Mouse (Mus musculus) adrenal gland, adult 8-10 months (tissue): ENCODE results near the gene Fgf14. TPM values are rescaled to one million over a fixed set of nuclear protein-coding genes. Genes with fewer than 3 reads are reported as not detected.
"Not testable (repeated sequence)": the region's sequence is repeated elsewhere in the genome, so short reads cannot be mapped to it uniquely, and the experiment has no call there.

Experiments used
- DNase-seq: peaks from one replicate; pipeline ENCODE4 v3.0.0; 2022
- total RNA-seq, 4 experiments: library from RNA; stranded (reverse); gene quantifications; 2 replicates each; pipeline ENCODE4 v1.2.4; 2022

Gene Fgf14
- total RNA-seq: 1 to 10 TPM; 1.1 to 2.9 (median 1.6) TPM

DNA sequence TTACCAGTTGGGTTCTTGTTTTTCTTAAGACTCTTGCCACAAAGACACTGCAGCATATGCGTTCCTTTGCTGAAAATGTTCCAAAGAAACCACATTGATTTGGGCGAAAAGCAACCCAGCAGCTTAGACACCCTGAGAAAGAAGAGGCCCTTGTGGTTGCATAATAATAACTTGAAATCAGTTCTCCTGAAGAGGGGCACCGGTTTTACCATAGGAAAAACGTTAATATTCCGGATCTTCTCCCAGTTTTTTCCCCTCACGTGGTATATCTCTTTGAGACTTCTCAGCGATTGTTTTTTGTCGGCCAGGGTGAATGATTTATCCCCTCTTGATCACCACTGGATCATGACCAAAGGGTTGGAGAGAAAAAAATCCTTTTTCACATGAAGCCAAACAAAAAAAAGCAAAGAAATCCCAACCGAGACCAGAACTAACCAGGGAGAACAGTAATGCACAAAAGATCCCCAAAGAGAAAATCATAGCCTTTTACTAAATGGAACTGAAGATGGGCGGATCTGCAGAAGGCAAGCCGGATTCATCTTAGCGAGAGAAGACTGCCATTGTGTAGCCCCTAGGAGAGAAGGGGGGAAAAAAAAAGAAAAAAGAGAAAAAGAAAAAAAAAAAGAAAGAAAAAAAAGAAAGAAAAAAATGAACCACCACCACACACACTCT, at the start of gene Fgf14:
Fgf14 (minus strand) TSS at position 622 of the 672 bp plus-strand sequence.
- no peak for DNase-seq

DNA sequence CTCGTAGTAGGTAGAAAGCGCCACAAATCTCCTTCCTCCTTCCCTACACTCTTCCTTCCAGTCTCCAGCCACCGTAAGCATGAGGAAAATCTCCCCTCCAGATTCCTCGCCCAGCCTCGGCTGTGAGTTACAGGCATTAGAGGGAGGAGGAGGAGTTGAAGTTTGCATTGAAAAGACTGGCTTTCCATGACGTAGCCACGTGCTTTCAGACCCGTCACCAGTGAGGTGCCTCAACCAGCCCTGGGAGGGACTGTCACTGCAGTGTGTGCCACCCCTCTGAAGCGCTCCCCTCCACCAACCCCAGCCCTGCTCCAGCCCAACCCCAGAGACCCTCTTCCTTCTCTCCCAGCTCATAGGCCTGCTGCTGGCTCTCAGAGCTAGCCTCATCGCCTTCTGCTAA, 452 bp upstream of the Fgf14 start:
- DNase-seq: no peak

DNA sequence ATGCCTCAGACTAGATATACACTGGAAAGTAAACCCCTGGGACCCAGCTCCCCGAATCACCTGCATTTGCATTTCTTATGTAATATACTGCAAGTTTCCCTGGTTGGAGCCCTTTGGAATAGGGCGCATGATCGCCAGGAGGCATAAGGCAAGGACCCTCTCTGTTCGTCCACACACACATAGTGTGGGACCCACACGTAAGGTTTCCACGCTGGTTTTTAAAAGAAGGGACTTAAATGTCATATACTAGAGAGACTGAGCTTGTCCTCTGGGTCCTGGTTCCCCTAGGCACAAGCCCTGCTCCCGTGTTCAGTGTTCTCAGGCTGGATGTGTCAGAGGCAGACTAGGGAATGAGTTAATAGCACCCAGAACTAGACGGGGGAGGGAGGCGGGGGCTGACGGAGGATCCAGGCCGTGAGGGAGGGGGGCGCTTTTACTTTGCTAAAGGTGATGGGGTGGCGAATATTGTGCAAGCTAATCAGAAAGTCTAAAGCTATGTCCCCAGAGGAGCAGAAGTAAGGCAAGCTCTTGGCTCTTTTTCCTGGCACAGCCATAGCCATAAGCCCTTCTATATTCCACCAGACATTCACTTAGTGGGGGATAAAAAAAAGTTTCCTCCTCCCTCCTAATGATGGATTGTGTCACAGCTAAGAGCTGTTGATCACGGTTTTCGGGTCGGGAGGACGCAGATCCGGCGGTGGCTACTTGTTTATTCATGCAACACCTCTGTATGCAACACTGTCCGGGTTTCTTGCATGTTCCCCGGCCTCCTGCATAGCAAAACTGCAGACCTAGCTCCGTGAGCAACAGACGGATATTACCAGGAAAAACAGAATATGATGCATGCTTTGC, 1.0 kb downstream of the Fgf14 start:
- DNase-seq: no peak

DNA sequence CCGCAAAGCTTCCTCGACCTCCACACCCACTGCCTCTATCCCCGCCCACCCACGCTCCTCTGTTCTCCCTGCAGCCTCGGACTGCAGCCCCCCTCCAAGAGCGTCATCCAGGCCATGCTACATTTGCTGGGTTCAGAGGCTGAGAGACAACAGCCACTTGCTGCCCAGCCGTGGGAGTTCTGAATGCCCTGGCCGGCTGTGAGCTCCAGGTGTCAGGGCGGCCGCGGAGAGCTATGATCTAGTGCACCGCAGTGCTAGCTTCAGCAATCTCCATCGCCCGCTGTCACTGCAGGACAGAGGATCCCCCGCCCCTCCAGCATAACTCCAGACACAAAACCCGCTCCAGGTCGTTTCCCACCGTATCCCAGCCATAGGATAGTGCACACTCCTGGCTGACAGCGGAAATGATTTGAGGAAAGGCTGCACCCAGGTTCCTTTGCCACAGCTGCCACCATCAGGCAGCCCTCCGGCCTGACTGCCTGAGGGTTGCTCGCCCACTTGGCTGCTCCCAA, 1.7 kb downstream of the Fgf14 start:
- no peak for DNase-seq

DNA sequence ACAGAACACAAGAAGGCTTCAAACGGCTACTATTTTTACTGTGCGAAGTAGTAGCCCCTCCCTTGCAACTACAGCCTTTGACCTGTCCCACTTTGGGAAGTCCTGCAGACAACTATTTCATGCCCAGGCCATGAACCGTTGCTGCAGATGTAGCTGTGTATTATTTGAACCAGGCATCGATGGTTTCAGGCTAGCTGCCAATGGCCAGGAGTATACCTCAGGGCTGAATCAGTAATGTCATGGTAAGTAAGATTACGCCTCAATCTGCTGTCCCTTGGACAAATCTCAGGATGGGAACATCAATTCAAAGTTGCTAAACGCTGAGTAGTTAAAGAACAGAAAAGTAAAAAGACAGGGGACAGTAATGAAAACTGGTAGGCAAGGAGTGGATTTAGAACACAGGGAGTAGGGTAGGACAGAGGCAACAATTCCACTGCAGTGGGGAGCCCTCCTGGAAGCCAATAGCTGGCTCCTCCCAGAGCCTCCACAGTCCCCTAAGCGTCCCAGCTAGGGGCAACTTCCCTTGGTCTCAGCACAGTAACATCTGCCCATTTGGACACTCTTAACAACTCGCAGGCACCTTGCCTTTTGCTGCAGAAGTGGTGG, 2.3 kb downstream of the Fgf14 start:
- no peak for DNase-seq

DNA sequence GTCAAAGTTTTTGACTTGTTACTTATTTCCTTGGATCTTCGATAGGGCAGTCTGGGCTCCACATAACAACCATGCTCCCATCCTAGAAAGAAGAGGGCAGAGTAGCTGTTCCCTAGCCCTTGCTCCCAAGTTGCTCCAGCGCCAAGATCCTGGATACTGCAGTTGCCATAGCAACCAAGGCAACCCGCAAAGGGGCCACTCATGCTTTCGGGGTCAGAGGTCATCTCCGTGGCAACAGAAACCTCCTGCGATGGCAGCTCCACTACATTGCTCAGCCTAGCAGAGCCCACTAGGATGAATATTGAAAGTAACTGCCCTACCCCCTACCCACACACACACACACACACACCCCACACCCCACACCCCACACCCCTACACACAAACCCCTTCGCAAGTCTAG, 7.2 kb downstream of the Fgf14 start:
- DNase-seq: no peak

DNA sequence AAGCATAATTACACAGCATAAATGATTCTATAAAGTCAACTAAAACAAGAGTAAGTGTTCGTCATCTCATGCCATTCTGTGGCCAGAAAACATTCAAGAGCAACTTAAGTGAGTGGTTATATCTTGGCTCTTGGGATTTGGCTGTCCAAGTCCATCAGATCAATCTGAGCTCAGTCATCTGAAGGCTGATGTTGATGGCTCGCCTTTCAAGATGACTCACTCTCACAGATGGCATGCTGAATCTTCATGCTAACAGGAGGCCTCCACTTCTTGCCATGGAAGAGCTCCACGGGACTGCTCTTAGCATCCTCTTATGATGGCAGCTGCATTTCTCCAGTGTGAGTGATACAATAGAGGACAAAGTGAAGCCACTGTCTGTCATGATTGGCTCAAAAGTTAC, 34.1 kb downstream of the Fgf14 start:
- no peak for DNase-seq

DNA sequence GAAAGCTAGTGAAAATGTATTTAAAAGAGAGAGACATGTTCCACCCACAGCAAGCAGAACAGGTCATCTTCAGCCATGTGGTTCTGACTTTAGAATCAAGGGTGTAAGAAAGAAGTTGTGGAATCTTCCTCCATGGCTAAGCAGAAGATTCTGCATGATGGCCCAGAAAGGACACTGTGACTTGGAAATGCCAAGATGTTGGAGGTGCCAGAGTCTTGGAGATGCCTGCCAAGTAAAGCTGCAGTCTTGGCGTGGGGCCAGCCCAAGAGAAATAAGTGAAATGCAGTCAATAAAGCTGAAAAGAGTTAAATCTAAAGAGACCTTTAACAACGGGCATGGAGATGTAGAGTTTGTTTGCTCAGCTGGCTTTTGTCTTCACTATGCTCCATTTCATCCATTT, 42.0 kb downstream of the Fgf14 start:
- DNase-seq: no peak

DNA sequence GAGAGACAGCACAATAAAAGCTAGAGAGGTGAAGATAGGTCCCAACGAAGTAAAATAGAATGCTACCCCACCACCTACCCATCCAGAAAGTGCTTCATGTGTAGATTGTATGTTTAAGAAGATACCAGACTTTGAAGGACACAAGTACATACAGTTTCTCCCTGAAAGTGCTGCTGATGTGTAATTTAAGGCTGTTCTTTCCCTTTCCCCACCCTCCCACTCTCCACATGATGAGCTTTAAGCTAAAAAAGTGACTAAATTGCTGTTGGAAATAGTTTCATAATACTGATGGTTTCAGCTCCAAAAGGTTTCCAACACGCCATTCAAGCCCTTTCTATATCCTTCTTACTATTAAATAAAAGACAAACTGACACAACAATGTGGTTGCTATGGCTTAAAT, 63.5 kb downstream of the Fgf14 start:
- DNase-seq: no peak

DNA sequence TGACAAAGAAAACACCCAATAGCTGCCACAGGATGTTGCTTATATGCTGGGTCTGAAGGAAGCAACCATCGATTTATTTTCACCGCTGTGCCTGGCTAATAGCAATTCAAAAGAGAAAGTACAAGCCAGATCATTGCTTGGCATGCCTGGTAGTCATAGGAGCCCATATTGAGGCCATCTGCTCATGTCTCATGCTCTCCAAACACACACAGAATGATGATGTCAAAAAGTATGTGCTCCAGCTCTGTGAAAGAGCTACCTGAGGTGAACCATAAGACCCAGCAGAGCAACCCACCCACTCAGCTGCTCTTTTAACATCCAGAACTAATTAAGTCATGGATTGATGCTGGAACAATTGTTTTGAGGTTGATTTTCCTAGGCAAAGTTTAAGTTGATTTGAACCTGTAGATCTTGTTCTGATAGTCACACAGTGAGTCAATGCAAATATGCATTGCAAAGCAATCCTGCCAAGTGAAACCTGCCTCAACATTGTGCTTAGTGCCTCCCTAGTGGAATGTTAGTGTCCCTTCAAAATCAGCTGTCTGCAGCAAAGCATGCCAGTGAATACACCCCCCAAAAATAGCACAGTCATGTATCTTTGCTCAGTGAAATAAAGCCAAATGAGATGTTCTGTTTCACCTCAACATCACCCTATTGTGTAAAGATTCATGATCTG, 70.8 kb downstream of the Fgf14 start:
- DNase-seq: no peak

DNA sequence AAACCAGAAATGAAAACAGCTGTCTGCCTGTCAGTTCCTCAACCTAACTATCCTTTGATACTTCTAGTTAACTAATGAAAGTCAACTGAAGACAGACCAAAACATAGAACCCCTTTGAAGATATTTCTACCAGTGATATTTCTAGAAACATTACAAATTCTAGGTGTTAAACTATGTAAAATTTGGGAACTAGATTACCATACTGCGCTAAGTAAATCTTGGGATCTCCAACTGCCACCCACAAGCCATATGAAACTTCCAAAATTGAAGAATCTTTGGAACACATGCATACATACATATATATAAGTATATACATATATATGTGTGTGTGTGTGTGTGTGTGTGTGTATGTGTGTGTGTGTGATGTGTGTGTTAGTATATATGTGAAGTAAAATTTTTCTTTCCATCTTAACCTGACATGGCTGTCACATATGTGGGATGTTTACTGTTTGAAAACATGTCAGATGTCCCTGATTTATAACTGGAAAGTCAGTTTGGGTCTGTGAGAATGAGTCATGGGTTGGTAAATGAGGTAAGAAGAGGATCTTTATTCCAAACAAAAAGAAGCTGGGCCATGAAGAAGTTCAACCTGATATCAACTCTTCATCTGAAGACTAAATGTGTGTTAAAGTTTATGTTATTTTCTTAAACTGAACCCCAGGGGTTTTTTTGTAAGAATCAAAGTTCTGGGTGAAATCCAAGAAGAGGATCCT, 71.7 kb downstream of the Fgf14 start:
- no peak for DNase-seq

DNA sequence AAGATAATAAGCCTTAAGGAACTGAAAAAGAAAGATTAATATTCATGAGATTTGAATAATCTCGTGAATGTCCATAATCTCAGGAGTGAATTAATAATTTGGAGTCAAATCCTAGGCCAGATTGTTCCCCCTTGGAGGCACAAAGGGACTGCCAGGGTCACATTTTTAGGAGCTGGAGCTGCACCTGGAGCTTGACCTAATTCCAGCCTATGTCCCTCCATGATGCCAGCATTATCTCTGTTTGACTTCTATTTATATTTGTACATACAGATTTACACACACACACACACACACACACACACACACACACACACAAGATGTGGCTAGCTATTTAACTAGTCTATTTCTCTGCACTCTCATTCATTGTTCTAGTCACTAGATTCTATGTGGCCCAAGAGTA, 100.4 kb downstream of the Fgf14 start:
- DNase-seq: no peak

DNA sequence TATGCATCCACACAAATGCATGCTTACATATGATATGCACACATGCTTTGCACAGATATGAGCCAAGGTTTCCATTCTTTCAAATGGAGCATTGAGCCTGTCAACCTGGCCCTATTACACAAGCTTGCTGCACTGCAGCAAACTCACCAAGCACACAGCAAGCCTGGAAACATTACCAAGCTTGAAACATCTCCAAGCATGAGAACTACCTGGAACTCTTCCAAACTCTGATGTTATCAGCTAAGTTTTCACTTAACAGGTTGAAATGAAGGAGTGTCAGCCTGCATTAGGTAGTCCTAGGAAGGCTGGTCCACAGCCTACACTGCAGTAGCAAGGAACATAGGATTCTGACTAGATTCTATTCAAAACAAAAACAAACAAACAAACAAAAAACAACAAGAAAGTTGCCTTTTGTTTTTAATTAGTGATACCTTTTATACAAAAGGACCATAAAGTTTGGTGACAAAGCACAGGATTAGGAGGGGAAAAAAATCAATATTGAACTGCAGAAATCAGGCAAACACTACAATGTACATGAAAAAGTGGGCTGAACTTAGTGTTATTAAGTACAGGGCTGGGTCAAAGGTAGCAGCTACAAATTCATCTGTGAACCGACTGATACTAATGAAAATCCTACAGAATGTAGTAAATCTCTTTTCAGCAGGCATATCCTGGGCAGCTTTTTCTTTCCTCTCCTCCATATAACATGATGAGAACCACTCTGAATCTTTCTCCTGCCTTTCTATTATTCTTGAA, 101.6 kb downstream of the Fgf14 start:
- DNase-seq: no peak

DNA sequence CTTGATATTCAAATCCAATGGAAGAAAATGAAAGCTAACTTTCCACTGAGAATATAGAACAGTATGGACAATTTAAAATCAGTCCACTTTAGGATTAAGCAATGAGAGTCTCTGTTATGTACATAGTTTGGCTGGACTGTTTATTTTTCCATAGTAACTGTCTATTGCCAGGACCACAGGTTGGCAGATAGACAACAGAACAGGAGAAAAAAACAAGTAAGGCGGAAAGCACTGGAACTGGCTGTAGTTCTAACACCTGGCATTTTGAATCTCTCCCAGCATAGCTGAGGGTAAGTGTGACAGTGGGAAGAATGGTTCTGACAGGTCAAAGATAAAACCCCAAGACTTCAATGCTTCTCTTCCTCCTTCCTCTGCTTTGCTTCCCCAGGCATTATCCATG, 110.5 kb downstream of the Fgf14 start:
- DNase-seq: no peak

DNA sequence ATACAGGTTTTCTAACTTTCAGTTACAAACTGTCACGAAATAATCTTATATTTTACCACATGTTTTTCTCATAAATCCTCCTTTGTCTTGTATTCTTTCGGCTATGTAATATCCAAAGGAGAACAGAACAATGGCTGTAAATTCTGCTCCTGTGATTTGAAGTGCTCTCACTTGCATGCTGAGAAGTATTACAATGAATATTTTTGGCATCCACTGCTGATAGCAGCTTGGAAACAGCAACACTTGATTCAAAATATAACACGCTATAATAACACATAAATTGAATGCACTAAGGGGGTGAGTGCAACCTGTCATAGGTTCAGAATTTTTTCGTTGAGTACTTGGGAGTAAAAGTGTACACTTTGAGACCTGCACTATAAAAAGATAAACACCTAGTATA, 115.4 kb downstream of the Fgf14 start:
- DNase-seq: no peak

DNA sequence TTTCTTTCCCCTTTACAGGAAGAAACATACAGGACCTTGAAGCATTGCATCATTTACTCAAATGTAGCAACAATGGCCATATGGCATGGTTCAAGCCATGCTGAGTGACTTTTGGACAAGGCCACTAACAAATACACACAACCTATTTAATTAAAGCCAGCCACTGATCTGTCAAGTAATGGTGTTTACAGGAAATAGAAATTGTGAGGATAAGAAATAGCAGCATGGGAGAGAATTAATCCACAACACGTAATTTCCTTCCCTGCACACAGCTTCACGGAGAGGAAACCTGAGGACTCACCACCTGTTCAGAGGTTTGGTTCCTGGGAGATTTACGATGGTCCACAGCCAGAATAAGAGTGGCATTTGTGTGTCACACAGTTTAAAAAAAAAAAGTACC, 140.8 kb downstream of the Fgf14 start:
- DNase-seq: no peak

DNA sequence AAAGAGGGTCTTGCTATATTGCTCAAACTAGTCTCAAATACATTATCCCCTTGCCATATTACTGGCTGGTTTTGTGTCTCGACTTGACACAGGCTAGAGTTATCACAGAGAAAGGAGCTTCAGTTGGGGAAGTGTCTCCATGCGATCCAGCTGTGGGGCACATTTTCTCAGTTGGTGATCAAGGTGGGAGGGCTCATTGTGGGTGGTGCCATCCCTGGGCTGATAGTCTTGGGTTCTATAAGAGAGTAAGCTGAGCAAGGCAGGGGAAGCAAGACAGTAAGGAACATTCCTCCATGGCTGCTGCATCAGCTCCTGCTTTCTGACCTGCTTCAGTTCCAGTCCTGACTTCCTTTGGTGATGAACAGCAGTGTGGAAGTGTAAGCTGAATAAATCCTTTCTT, 141.6 kb downstream of the Fgf14 start:
- not testable (repeated sequence) for DNase-seq

DNA sequence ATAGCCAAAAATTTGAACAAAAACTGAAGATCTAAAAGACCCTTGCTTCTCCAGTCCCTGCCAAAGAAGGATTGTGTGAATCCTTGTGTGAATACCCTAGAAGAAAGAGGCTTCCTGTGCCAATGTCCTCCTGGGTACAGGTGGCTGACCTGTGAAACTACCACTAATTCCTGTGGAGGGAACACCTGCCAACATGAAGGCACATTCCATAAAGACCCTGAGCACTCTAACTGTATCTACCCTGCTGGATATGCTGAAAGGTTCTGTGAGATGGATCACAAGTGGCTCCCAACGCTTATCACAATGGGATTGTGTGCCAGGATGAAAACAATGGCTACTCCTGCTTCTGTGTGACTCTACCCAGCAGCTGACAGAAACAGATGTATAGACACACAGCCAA, 144.9 kb downstream of the Fgf14 start:
- DNase-seq: no peak

DNA sequence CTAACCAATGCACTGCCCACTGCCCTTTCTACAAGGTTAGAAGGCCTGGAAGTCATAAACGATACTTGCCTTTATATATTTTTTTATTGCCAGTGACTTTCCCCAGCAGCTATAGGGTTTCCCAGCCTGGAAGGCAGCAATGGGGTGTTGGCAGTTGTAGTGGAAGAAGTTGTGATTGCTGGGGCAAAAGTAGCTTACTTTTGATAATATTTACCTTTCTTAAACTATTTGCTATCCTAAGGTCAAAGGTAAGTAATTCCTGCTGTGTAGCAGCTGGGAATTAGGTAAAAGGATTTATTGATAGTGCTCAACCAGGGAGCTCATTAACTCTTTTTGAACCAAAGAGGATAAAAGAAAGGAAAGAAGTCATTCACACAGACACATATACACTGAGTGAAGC, 164.9 kb downstream of the Fgf14 start:
- no peak for DNase-seq

DNA sequence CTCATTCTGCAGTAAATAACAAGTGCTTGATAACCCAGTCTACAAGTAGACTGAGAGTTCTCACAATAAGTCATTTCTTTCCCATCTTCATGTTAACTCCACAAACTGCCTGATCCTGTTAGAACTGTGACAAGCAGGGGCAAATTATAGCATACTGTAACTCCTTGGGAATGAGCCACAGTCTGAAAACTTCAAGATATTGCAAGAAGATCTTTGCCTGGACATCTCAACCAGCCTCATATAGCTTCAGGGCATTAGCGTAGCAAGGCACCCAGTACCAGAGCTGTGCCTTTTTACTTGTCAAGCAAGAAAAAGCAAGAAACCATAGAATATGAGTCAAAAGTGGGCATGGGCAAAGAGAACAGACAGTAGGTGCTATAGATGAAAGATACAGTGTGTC, 188.0 kb downstream of the Fgf14 start:
- no peak for DNase-seq

DNA sequence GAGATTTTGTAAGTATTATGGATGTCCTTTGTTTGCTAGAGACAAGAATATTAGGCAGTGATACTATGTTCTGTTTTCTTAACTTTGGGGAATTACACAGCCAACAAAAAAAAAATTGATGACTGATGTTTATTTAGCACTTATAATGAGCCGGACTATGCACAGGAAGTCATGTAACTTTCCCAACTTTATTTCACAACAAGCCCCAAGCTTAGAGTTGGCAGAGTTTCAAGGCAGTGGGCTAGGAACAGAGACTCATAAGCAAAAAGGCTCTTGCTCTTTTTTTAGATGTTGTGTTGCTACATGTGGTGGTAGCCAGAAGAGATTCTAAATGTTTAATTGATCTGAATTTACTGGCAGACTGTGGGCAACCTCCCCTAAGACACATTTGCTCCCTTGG, 191.7 kb downstream of the Fgf14 start:
- DNase-seq: no peak
